Mouse (Mus musculus): ENCODE results near the gene Ankmy1. TPM values are rescaled to one million over a fixed set of nuclear protein-coding genes. Genes with fewer than 3 reads are reported as not detected.

Gene Ankmy1
- polyA plus RNA-seq, 1 experiment from 2014 or later = 1.1 TPM

DNA sequence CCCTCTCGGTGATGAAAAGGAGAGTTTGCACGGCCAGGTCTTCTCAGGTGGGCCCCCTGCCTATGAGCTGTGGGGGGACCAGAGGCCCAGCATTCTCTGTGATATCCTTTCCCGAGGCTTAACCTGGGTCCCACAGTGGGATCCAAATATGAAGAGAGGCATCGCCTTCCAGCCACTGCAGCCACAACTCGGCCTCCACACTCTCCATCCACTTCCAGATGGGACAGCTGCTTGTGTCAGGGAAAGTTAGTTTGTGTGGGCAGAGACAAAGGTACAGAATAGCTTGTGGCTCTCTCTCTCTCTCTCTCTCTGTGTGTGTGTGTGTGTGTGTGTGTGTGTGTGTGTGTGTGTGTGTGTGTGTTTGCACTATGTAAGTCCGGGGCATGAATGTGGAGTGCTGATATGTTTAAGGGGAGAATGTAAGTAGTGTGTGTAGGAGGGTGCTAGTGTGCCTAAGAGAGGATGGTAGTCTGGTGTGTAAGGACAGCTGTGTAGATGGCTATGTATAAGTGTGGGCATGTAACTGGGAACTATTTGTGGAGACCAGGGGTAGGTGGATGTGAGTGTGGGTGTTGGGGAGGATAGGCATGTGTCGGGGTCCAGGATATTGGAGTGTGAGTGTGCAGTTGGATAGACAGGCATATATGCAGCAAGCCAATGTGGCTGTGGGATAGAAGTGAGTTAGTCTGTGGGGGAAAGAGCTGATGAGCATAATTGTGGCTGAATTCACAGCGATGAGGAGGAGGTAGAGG is 27.2 kb downstream of the Ankmy1 start:
- Histone ChIP-seq H3K4me3 (ENCODE audit: low read depth, low read length) (no peak overlapping the region), H3K9me3 (ENCODE audit: control insufficient read depth, low read depth, low read length) (no peaks in the 10 kb centered on the region), H3K36me3 (ENCODE audit: control insufficient read depth, insufficient read depth, low read length) (no peaks in the 10 kb centered on the region), H3K9ac (replicated peaks; ENCODE audit: low read depth, low read length) (no peak overlapping the region), H3K4me1 (ENCODE audit: control insufficient read depth, insufficient read depth, low read length) (no peaks in the 10 kb centered on the region), H3K27me3 (ENCODE audit: control insufficient read depth, insufficient read depth, low read length) (no peaks in the 10 kb centered on the region), H3K4me2 (replicated peaks; ENCODE audit: low read depth, low read length) (no peak overlapping the region), H3K27ac (ENCODE audit: low read length) (no peak overlapping the region)
- no peak for ATAC-seq (ENCODE audit: insufficient number of reproducible peaks, insufficient read depth, low FRiP score, low read depth)
- WGBS = 78% methylated on average over 8 of the region's 8 CpGs

DNA sequence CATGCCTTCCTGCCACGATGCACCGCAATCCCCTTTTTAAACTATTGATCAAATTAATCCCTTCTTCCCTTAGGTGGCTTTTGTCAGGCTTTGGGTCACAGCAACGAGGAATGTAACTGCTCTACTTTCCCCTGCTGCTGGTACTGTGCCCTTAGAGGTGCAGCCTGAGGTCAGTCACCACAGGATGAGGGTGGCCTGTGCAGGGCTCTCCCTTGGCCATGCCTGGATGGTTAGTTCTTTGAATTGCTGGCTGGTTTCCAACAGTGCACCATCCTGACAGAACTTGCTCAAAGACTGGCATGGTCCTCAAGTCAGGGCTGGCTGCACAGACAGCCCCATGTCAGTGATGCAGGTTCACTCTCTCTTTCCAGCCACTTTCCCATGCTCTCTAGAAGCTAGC is 28.7 kb downstream of the Ankmy1 start:
- H3K4me2 ChIP-seq (replicated peaks; ENCODE audit: low read depth, low read length) = no peak overlapping the region
- no peak overlapping the region for H3K4me3 ChIP-seq (ENCODE audit: low read depth, low read length)
- no peaks in the 10 kb centered on the region for H3K4me1 ChIP-seq (ENCODE audit: control insufficient read depth, insufficient read depth, low read length)
- 76% methylated on average over 3 of the region's 3 CpGs for WGBS
- H3K9ac ChIP-seq (replicated peaks; ENCODE audit: low read depth, low read length) = no peak overlapping the region
- no peaks in the 10 kb centered on the region for H3K27me3 ChIP-seq (ENCODE audit: control insufficient read depth, insufficient read depth, low read length)
- H3K9me3 ChIP-seq (ENCODE audit: control insufficient read depth, low read depth, low read length) = no peaks in the 10 kb centered on the region
- no peaks in the 10 kb centered on the region for H3K36me3 ChIP-seq (ENCODE audit: control insufficient read depth, insufficient read depth, low read length)
- no peak for ATAC-seq (ENCODE audit: insufficient number of reproducible peaks, insufficient read depth, low FRiP score, low read depth)
- no peak overlapping the region for H3K27ac ChIP-seq (ENCODE audit: low read length)

GRCm38 (mm10) chr1:92872666-92873065 is 30.0 kb downstream of the Ankmy1 start:
- Histone ChIP-seq H3K9me3 (ENCODE audit: control insufficient read depth, low read depth, low read length) (no peaks in the 10 kb centered on the region), H3K36me3 (ENCODE audit: control insufficient read depth, insufficient read depth, low read length) (no peaks in the 10 kb centered on the region), H3K27me3 (ENCODE audit: control insufficient read depth, insufficient read depth, low read length) (no peaks in the 10 kb centered on the region), H3K4me3 (ENCODE audit: low read depth, low read length) (no peak overlapping the region), H3K4me2 (replicated peaks; ENCODE audit: low read depth, low read length) (no peak overlapping the region), H3K27ac (ENCODE audit: low read length) (no peak overlapping the region), H3K9ac (replicated peaks; ENCODE audit: low read depth, low read length) (no peak overlapping the region), H3K4me1 (ENCODE audit: control insufficient read depth, insufficient read depth, low read length) (no peaks in the 10 kb centered on the region)
- ATAC-seq (ENCODE audit: insufficient number of reproducible peaks, insufficient read depth, low FRiP score, low read depth) = no peak
- 80% methylated on average over 7 of the region's 7 CpGs for WGBS

- H3K27ac ChIP-seq (ENCODE audit: low read length) = no peak overlapping the region
- H3K4me1 ChIP-seq (ENCODE audit: control insufficient read depth, insufficient read depth, low read length) = no peaks in the 10 kb centered on the region
- no peaks in the 10 kb centered on the region for H3K36me3 ChIP-seq (ENCODE audit: control insufficient read depth, insufficient read depth, low read length)
- H3K4me2 ChIP-seq (replicated peaks; ENCODE audit: low read depth, low read length) = no peak overlapping the region
- no peak for ATAC-seq (ENCODE audit: insufficient number of reproducible peaks, insufficient read depth, low FRiP score, low read depth)
- WGBS = 82% methylated on average over 2 of the region's 2 CpGs
- no peak overlapping the region for H3K4me3 ChIP-seq (ENCODE audit: low read depth, low read length)
- no peaks in the 10 kb centered on the region for H3K9me3 ChIP-seq (ENCODE audit: control insufficient read depth, low read depth, low read length)
- no peak overlapping the region for H3K9ac ChIP-seq (replicated peaks; ENCODE audit: low read depth, low read length)
- no peaks in the 10 kb centered on the region for H3K27me3 ChIP-seq (ENCODE audit: control insufficient read depth, insufficient read depth, low read length)
Measured at GRCm38 (mm10) chr1:92869985-92870384, 32.7 kb downstream of the Ankmy1 start.

DNA sequence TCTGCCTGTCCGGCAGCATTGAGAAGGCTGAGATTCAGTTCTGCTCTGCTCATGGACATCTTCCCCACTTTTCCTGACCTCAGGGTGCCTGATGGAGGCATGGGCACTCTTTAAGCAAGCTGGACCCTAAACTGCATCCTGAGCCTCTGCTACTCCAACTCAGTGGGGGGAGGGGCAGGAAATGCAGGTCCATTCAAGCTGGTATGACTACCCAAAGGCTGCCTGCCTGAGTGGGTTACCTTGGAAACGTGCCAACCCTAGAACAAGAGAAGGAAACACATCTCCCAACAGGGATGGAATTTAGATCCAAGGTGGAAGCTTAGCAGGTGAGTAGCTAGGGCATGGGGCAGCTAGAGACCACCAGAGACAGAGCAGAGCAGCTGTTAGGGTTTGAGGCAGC is 36.5 kb downstream of the Ankmy1 start:
- WGBS = 73% methylated on average over 2 of the region's 2 CpGs
- no peaks in the 10 kb centered on the region for H3K9me3 ChIP-seq (ENCODE audit: control insufficient read depth, low read depth, low read length)

DNA sequence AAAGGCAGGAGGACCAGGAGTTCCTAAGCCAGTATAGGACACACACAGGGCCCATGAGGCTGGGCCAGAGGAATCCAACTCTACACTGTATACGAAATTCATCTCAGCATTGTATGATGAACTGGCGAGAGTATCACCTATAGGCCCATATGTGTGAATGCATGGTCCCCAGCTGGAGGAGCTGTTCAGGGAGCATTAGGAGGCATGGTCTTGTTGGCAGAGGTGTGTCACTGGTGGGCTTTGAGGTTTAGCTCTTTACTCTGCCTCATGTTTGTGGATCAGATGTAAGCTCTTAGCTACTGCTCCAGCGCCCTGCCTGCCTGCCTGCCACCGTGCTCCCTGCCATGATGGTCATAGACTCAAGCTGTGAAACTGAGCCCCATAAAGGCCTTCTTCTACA is 39.4 kb downstream of the Ankmy1 start:
- 83% methylated on average over 4 of the region's 4 CpGs for WGBS
- Histone ChIP-seq H3K36me3 (ENCODE audit: control insufficient read depth, insufficient read depth, low read length) (peaks cover 10% of the 10 kb centered on the region; the same call in 1 of the 2 replicates), H3K4me3 (ENCODE audit: low read depth, low read length) (no peak overlapping the region), H3K27ac (ENCODE audit: low read length) (no peak overlapping the region), H3K4me2 (replicated peaks; ENCODE audit: low read depth, low read length) (no peak overlapping the region), H3K9ac (replicated peaks; ENCODE audit: low read depth, low read length) (no peak overlapping the region), H3K9me3 (ENCODE audit: control insufficient read depth, low read depth, low read length) (no peaks in the 10 kb centered on the region), H3K27me3 (ENCODE audit: control insufficient read depth, insufficient read depth, low read length) (no peaks in the 10 kb centered on the region), H3K4me1 (ENCODE audit: control insufficient read depth, insufficient read depth, low read length) (no peaks in the 10 kb centered on the region)
- no peak for ATAC-seq (ENCODE audit: insufficient number of reproducible peaks, insufficient read depth, low FRiP score, low read depth)

More for the DNA sequence above, 36.5 kb downstream of the Ankmy1 start:
- no peak overlapping the region for H3K9ac ChIP-seq (replicated peaks; ENCODE audit: low read depth, low read length)
- ATAC-seq (ENCODE audit: insufficient number of reproducible peaks, insufficient read depth, low FRiP score, low read depth) = no peak
- H3K36me3 ChIP-seq (ENCODE audit: control insufficient read depth, insufficient read depth, low read length) = no peaks in the 10 kb centered on the region
- H3K4me1 ChIP-seq (ENCODE audit: control insufficient read depth, insufficient read depth, low read length) = no peaks in the 10 kb centered on the region
- no peak overlapping the region for H3K27ac ChIP-seq (ENCODE audit: low read length)
- H3K4me3 ChIP-seq (ENCODE audit: low read depth, low read length) = no peak overlapping the region
- no peaks in the 10 kb centered on the region for H3K27me3 ChIP-seq (ENCODE audit: control insufficient read depth, insufficient read depth, low read length)
- H3K4me2 ChIP-seq (replicated peaks; ENCODE audit: low read depth, low read length) = no peak overlapping the region

DNA sequence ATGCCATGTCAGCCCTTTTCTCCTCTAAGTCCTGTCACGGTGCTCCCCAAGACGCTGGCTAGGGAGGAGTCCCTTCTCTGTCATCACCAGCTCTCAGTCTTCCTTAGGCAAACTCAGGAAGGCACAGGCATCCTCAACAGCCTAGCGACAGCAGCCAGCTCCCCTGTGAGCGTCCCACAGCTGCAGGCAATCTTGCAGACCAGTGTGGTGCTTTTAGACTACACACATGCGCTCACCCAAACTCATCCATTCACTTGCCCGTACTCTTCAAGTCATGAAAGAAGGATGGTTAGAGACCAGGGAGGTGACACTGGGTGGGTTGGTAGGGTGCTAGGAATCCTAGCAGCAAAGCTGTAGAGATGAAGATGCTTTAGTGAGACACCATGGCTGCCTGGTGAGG is 41.2 kb downstream of the Ankmy1 start:
- no peak overlapping the region for H3K27ac ChIP-seq (ENCODE audit: low read length)
- no peaks in the 10 kb centered on the region for H3K9me3 ChIP-seq (ENCODE audit: control insufficient read depth, low read depth, low read length)
- H3K9ac ChIP-seq (replicated peaks; ENCODE audit: low read depth, low read length) = no peak overlapping the region
- H3K4me1 ChIP-seq (ENCODE audit: control insufficient read depth, insufficient read depth, low read length) = no peaks in the 10 kb centered on the region
- no peak overlapping the region for H3K4me3 ChIP-seq (ENCODE audit: low read depth, low read length)
- no peak for ATAC-seq (ENCODE audit: insufficient number of reproducible peaks, insufficient read depth, low FRiP score, low read depth)
- WGBS = 76% methylated on average over 6 of the region's 6 CpGs
- H3K27me3 ChIP-seq (ENCODE audit: control insufficient read depth, insufficient read depth, low read length) = no peaks in the 10 kb centered on the region
- no peak overlapping the region for H3K4me2 ChIP-seq (replicated peaks; ENCODE audit: low read depth, low read length)
- peaks cover 25% of the 10 kb centered on the region for H3K36me3 ChIP-seq (ENCODE audit: control insufficient read depth, insufficient read depth, low read length)

- H3K4me1 ChIP-seq (ENCODE audit: control insufficient read depth, insufficient read depth, low read length) = peaks cover 16% of the 10 kb centered on the region; the same call in 1 of the 2 replicates
- peaks cover 30% of the 10 kb centered on the region for H3K36me3 ChIP-seq (ENCODE audit: control insufficient read depth, insufficient read depth, low read length)
- H3K4me3 ChIP-seq (ENCODE audit: low read depth, low read length) = no peak overlapping the region
- no peak overlapping the region for H3K4me2 ChIP-seq (replicated peaks; ENCODE audit: low read depth, low read length)
- H3K9ac ChIP-seq (replicated peaks; ENCODE audit: low read depth, low read length) = no peak overlapping the region
- no peaks in the 10 kb centered on the region for H3K27me3 ChIP-seq (ENCODE audit: control insufficient read depth, insufficient read depth, low read length)
- H3K27ac ChIP-seq (ENCODE audit: low read length) = no peak overlapping the region
- ATAC-seq (ENCODE audit: insufficient number of reproducible peaks, insufficient read depth, low FRiP score, low read depth) = no peak
- WGBS = 89% methylated on average over 2 of the region's 2 CpGs
- H3K9me3 ChIP-seq (ENCODE audit: control insufficient read depth, low read depth, low read length) = no peaks in the 10 kb centered on the region
Measured at GRCm38 (mm10) chr1:92852450-92852849, 50.3 kb downstream of the Ankmy1 start.

Measured in stomach, embryonic 14.5 days (tissue).